Mouse (Mus musculus): Measurements from ENCODE around the gene Arpc1a. TPM values are rescaled to one million over a fixed set of nuclear protein-coding genes. Genes with fewer than 3 reads are reported as not detected.
"Not testable (repeated sequence)": the region's sequence is repeated elsewhere in the genome, so short reads cannot be mapped to it uniquely, and the experiment has no call there.

The Arpc1a gene
- polyA plus RNA-seq, 1 experiment from 2014 or later, result 209 TPM

DNA sequence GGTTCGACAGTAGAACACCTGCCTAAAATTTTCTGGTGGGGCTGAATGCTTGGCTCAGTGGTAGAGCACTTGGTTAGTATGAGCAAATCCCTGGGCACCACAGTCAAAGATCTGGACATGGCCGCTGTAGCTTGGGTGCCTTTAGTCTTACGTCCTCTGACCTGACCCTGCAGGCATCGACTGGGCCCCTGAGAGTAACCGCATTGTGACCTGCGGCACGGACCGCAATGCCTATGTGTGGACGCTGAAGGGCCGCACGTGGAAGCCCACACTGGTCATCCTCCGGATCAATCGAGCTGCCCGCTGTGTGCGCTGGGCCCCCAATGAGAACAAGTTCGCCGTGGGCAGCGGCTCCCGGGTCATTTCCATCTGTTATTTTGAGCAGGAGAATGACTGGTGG is 39.8 kb downstream of the Arpc1a start:
- H3K4me3 ChIP-seq, result no peak overlapping the region
- H3K27ac ChIP-seq, result no peak overlapping the region
- H3K36me3 ChIP-seq (ENCODE audit: poor library complexity, severe bottlenecking), result peaks cover 54% of the 10 kb centered on the region
- no peaks in the 10 kb centered on the region for H3K27me3 ChIP-seq
- H3K9ac ChIP-seq, result no peak overlapping the region
- ATAC-seq, result no peak
- H3K4me2 ChIP-seq, result no peak overlapping the region
- WGBS, result 95% methylated on average over 19 of the region's 19 CpGs
- no peaks in the 10 kb centered on the region for H3K4me1 ChIP-seq
- H3K9me3 ChIP-seq (replicated peaks), result no peaks in the 10 kb centered on the region

DNA sequence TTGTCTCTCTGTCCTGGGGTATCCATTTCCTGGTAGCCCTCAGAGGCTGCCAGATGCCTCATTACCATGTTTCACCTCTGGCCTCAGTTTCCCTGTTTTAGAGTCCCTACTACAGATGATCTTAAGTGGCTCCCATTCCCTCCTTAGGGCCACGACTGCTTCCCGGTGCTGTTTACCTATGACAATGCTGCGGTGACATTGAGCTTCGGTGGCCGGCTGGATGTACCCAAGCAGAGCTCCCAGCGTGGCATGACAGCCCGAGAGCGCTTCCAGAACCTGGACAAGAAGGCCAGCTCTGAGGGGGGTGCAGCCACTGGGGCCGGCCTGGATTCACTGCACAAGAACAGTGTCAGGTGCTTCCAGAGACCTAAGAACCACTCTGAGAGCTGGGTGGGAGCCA is 43.0 kb downstream of the Arpc1a start:
- Histone ChIP-seq H3K27me3 (no peaks in the 10 kb centered on the region), H3K9me3 (replicated peaks) (no peaks in the 10 kb centered on the region), H3K36me3 (ENCODE audit: poor library complexity, severe bottlenecking) (peaks cover 86% of the 10 kb centered on the region), H3K4me2 (no peak overlapping the region), H3K9ac (no peak overlapping the region), H3K27ac (no peak overlapping the region), H3K4me3 (no peak overlapping the region), H3K4me1 (no peaks in the 10 kb centered on the region)
- ATAC-seq, result no peak
- WGBS, result 96% methylated on average over 9 of the region's 9 CpGs

DNA sequence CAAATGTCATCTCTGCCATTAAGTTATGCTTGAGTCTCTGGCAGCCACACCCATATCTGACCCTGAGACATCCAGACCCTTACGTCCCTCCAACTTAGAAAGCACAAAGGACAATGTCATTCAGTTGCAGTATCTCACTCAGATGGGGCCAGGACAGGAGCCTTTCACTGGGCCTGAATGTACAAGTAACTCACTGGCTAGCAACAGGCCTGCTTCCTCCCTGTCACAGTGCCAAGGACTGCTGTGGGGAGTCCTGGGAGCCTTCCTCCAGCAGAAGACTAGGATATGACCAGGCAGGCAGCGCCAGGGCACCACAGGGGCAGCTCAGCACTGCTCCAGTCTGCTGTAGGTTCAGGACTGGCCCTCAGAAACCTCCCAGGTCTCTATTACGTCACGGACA is 45.5 kb downstream of the Arpc1a start:
- Histone ChIP-seq H3K27ac (no peak overlapping the region), H3K36me3 (ENCODE audit: poor library complexity, severe bottlenecking) (peaks cover 98% of the 10 kb centered on the region), H3K4me3 (no peak overlapping the region), H3K27me3 (no peaks in the 10 kb centered on the region), H3K4me2 (no peak overlapping the region), H3K9ac (no peak overlapping the region), H3K9me3 (replicated peaks) (no peaks in the 10 kb centered on the region), H3K4me1 (no peaks in the 10 kb centered on the region)
- WGBS, result 95% methylated on average over 4 of the region's 4 CpGs
- ATAC-seq, result no peak

DNA sequence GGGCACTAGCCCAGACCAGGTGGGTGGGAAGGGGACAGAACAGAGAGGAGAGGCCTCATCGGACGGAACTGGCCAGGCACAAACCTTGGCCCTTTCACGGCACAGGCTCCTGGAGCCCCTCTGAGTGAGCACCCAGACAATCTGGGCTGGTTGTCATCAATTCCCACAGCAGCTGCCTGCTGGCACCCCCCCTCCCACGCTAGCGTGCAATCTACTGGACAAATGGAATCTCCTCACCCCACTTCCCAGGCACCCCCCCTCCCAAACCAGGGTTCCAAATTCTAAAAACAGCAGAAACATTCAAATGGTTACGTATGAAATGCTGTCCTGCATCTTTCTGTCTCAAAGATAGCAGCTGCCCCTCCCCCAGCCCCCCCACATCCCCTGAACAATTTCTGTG is 46.1 kb downstream of the Arpc1a start:
- H3K36me3 ChIP-seq (ENCODE audit: poor library complexity, severe bottlenecking), result peaks cover 98% of the 10 kb centered on the region
- not testable (repeated sequence) for ATAC-seq; H3K4me1 ChIP-seq; H3K27ac ChIP-seq; H3K4me2 ChIP-seq; H3K9ac ChIP-seq; H3K27me3 ChIP-seq; H3K4me3 ChIP-seq; H3K9me3 ChIP-seq (replicated peaks)
- 93% methylated on average over 6 of the region's 6 CpGs for WGBS

DNA sequence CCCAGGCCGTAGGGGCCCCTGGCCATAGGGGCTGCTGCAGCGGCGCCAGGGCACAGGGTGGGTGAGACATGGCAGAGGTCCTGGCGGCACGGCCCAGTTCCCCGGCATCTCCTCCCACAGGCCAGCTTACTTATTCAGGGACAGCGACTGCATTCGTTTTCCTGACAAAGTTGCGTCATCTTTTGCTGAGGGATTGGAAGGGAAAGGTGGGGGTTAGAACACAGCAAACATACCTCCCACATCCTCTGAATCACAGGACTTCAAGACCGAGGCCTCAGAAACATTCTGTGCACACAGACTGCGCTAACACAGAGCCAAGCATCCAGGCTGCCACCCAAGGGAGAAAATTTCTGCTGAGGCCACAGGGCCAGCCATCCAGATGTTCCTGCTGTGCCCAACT is 46.6 kb downstream of the Arpc1a start:
- H3K9me3 ChIP-seq (replicated peaks), result no peaks in the 10 kb centered on the region
- H3K4me1 ChIP-seq, result no peaks in the 10 kb centered on the region
- peaks cover 98% of the 10 kb centered on the region for H3K36me3 ChIP-seq (ENCODE audit: poor library complexity, severe bottlenecking)
- H3K27me3 ChIP-seq, result no peaks in the 10 kb centered on the region
- H3K27ac ChIP-seq, result no peak overlapping the region
- no peak overlapping the region for H3K4me2 ChIP-seq
- WGBS, result 92% methylated on average over 11 of the region's 11 CpGs
- H3K4me3 ChIP-seq, result no peak overlapping the region
- H3K9ac ChIP-seq, result no peak overlapping the region
- ATAC-seq, result no peak

DNA sequence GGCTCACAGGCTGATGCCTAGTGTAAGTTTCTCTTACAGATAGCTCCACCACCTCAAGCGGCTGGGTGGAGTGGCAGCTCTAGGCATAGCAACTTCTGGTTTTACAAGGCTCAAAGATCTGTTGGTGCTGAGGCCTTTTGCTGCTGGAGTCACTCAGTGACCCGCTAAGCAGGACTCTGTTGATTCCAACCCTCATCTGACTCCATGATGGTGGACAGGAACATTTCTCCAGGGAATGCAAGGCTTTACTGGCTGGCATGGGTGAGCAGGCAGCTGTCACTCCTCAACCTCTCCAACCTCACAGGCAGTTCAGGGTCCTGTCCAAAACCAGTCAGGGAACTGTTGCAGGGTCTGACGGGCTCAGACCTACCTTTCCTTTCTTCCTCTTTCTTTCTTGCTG is 47.4 kb downstream of the Arpc1a start:
- 98% methylated on average over 3 of the region's 3 CpGs for WGBS
- H3K9ac ChIP-seq, result no peak overlapping the region
- H3K27me3 ChIP-seq, result no peaks in the 10 kb centered on the region
- H3K4me3 ChIP-seq, result no peak overlapping the region
- H3K27ac ChIP-seq, result no peak overlapping the region
- no peaks in the 10 kb centered on the region for H3K4me1 ChIP-seq
- H3K36me3 ChIP-seq (ENCODE audit: poor library complexity, severe bottlenecking), result peaks cover 98% of the 10 kb centered on the region
- H3K4me2 ChIP-seq, result no peak overlapping the region
- H3K9me3 ChIP-seq (replicated peaks), result no peaks in the 10 kb centered on the region
- ATAC-seq, result no peak

DNA sequence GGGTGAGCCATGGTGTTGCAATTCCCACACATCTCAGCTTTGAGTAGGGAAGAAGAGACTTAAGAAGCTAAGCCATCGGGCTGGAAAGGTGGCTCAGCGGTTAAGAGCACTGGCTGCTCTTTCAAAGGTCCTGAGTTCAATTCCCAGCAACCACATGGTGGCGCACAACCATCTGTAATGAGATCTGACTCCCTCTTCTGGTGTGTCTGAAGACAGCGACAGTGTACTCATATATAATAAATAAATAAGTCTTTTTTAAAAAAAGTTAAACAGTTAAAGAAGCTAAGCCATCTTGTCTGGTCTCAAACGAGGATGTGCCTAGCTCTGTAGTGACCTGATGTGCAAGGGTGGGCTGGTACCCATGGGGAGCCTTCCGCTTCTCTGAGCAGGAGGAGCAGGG is 49.6 kb downstream of the Arpc1a start:
- not testable (repeated sequence) for H3K27me3 ChIP-seq; H3K9ac ChIP-seq; H3K9me3 ChIP-seq (replicated peaks); ATAC-seq; H3K4me2 ChIP-seq; H3K4me3 ChIP-seq; H3K27ac ChIP-seq
- H3K36me3 ChIP-seq (ENCODE audit: poor library complexity, severe bottlenecking), result peaks cover 89% of the 10 kb centered on the region
- peaks cover 10% of the 10 kb centered on the region for H3K4me1 ChIP-seq
- 93% methylated on average over 6 of the region's 6 CpGs for WGBS

DNA sequence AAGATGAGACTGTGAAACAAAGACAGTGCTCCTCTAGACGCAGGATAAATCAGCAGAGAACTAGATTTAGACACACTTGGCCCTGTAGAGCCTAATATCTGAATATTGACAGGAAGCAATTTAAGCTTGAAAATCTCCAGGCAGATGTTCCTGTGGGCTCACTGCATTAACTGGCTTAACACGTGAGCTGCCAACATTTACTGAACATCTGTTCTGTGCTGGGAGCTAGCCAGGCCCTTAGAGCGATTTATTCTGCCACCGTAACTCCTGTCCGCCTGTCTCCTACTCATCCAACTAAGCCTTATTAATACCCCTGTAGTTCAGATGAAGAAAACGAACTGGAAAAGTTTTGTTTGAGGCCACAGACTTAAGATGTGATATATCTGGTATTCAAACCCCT is 55.2 kb downstream of the Arpc1a start:
- H3K36me3 ChIP-seq (ENCODE audit: poor library complexity, severe bottlenecking), result peaks cover 59% of the 10 kb centered on the region
- H3K27ac ChIP-seq, result no peak overlapping the region
- no peaks in the 10 kb centered on the region for H3K9me3 ChIP-seq (replicated peaks)
- peak overlapping the region; percentile 97 for H3K4me3 ChIP-seq
- peak overlapping the region; percentile 94 for H3K4me2 ChIP-seq
- WGBS, result 15% methylated on average over 6 of the region's 6 CpGs
- peaks cover 33% of the 10 kb centered on the region for H3K4me1 ChIP-seq
- H3K27me3 ChIP-seq, result no peaks in the 10 kb centered on the region
- peak overlapping the region; percentile 93 for H3K9ac ChIP-seq
- ATAC-seq, result no peak

DNA sequence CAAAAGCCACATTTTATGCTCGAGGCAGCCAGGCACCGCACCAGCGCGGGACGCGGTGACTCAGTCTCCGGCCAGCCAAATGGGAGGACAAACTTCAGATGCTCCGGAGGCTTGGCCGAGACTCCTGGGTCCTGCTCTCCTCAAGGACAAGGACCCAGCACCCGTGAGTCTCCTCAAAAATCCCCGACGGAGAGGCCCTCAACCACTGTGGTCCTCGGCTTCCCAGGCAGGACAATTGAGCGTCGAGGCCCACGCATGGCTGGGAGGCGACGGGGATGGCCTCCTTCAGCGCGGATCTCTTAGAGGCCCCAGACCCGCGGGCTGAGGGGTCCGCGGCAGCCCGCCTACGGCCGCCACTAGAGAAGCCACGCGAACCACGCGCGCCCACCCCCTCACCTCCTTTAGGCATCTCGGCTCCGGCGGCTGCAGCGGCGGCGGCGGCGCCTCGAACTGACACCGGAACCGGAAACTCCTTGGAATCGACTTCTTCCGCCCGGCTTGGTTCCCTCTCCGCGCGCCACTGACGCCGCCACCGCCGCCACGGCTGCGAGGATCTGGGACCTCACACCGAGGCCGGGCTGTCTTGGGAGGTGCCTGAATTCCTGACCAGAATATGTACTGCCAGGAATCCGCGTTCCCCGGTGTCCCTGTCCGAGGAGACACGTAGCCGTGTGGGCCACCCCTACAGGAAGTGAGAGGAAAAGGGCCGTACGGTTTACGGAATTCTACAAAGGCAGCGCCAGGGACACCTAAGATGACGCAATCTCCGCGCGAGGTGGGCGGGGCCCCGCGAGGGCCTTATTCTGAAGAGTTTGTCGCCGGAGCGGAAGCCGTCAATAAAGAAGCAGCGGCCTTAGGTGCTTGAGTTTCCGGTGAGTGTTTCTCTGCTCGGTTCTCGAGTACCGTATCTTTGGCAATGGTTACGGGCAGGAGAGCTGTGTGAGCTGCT is 56.2 kb downstream of the Arpc1a start, which contains the start of the genes Pdap1 and Bud31:
Pdap1 (minus strand) TSS at position 668 of the 949 bp plus-strand sequence.
Bud31 (plus strand) TSS at position 792 of the 949 bp plus-strand sequence.
- peaks cover 33% of the 10 kb centered on the region for H3K4me1 ChIP-seq
- under 1% methylated on average over 83 of the region's 84 CpGs for WGBS
- H3K4me2 ChIP-seq, result peak within 1 kb of the TSS; percentile 94
- H3K36me3 ChIP-seq (ENCODE audit: poor library complexity, severe bottlenecking), result peaks cover 59% of the 10 kb centered on the region
- H3K9ac ChIP-seq, result peak within 1 kb of the TSS; percentile 93
- H3K4me3 ChIP-seq, result peak within 1 kb of the TSS; percentile 97
- H3K27ac ChIP-seq, result peak within 1 kb of the TSS; percentile 80
- no peaks in the 10 kb centered on the region for H3K27me3 ChIP-seq
- H3K9me3 ChIP-seq (replicated peaks), result no peaks in the 10 kb centered on the region
- ATAC-seq, result peak; percentile 96

DNA sequence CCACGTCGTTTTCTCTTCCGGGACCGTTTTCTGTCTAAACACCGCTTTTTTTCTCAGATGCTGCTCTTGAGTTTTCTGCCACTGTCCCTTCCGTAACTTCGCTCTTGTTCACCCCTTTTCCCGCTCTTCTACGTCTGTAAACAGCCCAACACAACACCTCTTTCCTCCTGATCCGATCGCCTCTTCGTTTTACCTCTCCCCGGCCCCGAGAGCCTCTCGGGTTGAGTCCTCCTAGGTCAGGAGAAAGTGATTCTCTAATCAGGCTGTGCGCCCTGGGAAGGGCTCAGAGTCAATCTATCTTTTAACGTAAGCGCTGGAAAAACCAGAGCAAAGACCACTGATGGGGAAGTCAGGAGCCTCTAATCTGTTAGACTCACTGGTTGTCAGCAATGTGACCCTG is 57.0 kb downstream of the Arpc1a start:
- Histone ChIP-seq H3K9ac (peak overlapping the region; percentile 93), H3K9me3 (replicated peaks) (no peaks in the 10 kb centered on the region), H3K27me3 (no peaks in the 10 kb centered on the region), H3K4me2 (peak overlapping the region; percentile 94), H3K27ac (peak overlapping the region; percentile 80), H3K4me3 (peak overlapping the region; percentile 97), H3K36me3 (ENCODE audit: poor library complexity, severe bottlenecking) (peaks cover 59% of the 10 kb centered on the region), H3K4me1 (peaks cover 33% of the 10 kb centered on the region)
- 2% methylated on average over 18 of the region's 18 CpGs for WGBS
- ATAC-seq, result peak; percentile 5; the same call in 1 of the 2 replicates

DNA sequence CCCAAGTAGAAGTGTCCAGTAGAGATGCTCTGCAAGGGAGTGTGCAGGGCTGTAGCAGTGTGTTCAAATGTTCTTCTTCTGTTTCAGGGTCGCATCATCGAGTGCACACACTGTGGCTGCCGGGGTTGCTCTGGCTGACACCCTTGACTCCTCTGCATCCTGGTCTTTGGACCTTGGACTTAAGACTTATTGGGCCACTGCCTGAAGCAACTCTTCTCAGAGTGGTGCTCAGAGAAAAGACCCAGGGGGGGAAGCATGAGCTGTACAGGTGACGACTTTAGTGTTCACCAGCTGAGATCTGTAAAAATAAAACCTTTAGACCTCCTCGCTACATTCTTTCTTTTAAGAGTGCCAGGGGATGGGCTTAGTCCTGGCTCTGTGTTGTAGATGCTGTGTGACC is 64.1 kb downstream of the Arpc1a start:
- Histone ChIP-seq H3K9me3 (replicated peaks) (no peaks in the 10 kb centered on the region), H3K4me1 (no peaks in the 10 kb centered on the region), H3K27ac (no peak overlapping the region), H3K9ac (no peak overlapping the region), H3K27me3 (no peaks in the 10 kb centered on the region), H3K36me3 (ENCODE audit: poor library complexity, severe bottlenecking) (peaks cover 100% of the 10 kb centered on the region), H3K4me3 (no peak overlapping the region), H3K4me2 (no peak overlapping the region)
- no peak for ATAC-seq
- 93% methylated on average over 5 of the region's 5 CpGs for WGBS

DNA sequence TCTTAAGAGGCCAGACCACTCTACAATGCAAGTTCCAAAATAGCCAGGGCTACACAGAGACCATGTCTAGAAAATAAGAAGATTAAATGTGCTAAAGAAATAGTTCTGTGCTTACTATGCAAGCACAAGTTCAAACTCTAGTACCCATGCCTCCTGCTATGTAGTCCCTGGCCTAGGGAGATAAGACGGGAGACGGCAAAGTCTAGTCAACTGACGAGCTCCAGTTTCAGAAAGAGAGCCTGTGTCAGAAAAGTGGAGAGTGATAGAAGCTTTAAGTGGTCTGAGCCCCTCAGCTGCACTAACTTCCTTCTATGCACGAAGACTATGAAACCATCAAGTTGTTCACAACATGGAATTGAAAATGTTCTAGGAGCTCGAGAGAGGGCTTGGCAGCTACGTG is 65.7 kb downstream of the Arpc1a start:
- Histone ChIP-seq H3K27me3 (no peaks in the 10 kb centered on the region), H3K9me3 (replicated peaks) (no peaks in the 10 kb centered on the region), H3K4me2 (no peak overlapping the region), H3K36me3 (ENCODE audit: poor library complexity, severe bottlenecking) (peaks cover 100% of the 10 kb centered on the region), H3K27ac (no peak overlapping the region), H3K4me1 (no peaks in the 10 kb centered on the region), H3K4me3 (no peak overlapping the region), H3K9ac (no peak overlapping the region)
- 86% methylated on average over 6 of the region's 6 CpGs for WGBS
- ATAC-seq, result no peak

All from forebrain, embryonic 13.5 days (tissue).